Mouse (Mus musculus): ENCODE measurements around the gene Tenm3. TPM values are rescaled to one million over a fixed set of nuclear protein-coding genes. Genes with fewer than 3 reads are reported as not detected.

Tenm3 gene
- total RNA-seq, 1 experiment from 2014 or later: not detected

- no peak for ATAC-seq (replicated peaks; ENCODE audit: low read depth, poor library complexity, severe bottlenecking)
Observed at GRCm38 (mm10) chr8:48748503-48749059, 95.2 kb downstream of the Tenm3 start.

GRCm38 (mm10) chr8:48743912-48744311, 99.8 kb downstream of the Tenm3 start:
- ATAC-seq (replicated peaks; ENCODE audit: low read depth, poor library complexity, severe bottlenecking): no peak

DNA sequence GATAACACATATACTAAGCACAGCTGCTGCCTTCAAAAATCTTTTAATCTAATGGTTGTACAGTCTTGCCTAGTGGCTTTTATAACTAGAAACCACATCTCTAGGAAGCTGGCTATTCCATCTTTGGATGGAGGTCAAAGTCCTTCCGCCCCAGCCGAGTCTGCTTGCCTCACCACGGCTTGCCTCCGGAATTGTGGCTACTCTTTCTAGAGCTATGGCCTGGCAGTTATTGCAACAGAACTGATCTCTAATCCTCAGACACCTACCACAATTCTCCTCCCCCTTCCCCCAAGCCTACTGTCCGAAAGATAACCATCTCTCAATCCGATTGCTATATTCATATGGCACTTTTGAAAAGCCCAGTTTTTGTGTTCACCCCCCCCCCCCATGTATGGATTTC, 101.0 kb downstream of the Tenm3 start:
- no peak for ATAC-seq (replicated peaks; ENCODE audit: low read depth, poor library complexity, severe bottlenecking)

DNA sequence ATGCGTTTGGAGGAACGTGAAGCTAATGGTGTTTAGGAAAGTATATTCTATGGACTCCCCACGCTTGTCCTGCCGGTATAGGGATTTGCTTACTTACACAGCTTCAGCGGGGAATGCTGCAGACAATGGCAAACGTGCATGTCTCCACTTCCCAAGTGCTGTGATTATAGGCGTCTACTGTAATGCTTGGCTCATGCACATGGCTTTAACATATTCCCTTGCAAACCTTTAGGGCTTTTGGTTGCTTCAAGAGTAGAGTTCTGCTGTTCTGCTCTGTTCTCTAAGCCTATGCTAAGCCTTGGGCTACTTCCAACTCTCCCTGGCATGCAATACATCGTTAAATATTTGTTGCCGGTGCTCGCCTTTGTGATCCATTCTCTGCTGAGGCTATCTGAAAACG, 102.8 kb downstream of the Tenm3 start:
- no peak for ATAC-seq (replicated peaks; ENCODE audit: low read depth, poor library complexity, severe bottlenecking)

DNA sequence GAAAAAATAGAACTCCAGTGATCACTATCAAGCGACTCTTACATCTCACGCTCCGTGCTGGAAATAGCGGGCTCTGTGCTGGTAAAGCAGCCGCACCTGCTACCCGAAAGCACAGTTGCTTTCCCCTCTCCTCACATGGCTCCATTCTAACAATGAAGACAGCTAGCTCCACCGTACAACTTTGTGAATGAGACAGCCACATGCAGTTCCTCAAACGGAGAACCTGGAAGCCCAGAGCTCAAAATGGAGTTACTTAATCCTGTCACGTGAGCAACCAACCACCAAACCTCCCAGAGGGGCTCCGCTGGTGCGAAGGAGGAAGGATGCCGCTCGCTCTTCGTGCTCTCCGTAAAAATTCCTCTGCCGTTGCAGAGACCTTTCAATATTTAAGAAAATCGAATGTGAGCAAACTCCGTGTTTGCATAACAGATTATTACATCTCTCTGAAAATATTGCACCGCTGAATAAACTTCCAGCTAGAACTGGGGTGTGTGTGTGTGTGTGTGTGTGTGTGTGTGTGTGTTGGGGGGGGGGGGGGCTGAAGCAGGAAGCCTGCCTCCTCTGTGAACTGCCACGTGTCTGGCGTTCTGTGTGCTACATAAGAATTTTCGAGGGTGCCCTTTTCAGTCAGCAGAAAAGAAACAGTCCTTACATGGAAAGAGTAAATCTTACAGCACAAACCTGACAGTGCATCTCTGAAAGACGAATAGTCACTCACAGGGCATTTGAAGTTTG, 103.4 kb downstream of the Tenm3 start:
- ATAC-seq (replicated peaks; ENCODE audit: low read depth, poor library complexity, severe bottlenecking): 0 out of 2 replicates have a peak, but pooled peaks have one; percentile 15

GRCm38 (mm10) chr8:48733731-48734130, 110.0 kb downstream of the Tenm3 start:
- ATAC-seq (replicated peaks; ENCODE audit: low read depth, poor library complexity, severe bottlenecking): no peak

- no peak for ATAC-seq (replicated peaks; ENCODE audit: low read depth, poor library complexity, severe bottlenecking)
Observed at GRCm38 (mm10) chr8:48733057-48733456, 110.7 kb downstream of the Tenm3 start.

DNA sequence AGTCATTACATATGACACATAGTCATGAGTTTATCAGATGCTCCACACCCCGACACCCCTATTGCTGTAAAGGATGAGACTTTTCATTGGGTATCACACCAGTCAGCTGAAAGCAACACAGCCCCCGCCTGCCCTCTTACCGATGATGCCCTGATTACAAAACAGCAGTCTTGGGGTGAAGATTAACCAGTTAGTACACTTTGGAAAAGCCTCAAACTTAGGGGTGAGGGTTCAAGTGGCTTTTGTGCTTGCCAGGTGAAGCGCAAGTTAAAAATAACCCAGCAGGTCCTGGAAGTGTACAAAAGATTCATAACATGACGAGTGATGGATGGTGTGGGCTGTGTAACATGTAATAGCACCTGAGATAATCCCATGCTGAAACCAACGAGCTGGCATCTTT, 113.0 kb downstream of the Tenm3 start:
- ATAC-seq (replicated peaks; ENCODE audit: low read depth, poor library complexity, severe bottlenecking): no peak

DNA sequence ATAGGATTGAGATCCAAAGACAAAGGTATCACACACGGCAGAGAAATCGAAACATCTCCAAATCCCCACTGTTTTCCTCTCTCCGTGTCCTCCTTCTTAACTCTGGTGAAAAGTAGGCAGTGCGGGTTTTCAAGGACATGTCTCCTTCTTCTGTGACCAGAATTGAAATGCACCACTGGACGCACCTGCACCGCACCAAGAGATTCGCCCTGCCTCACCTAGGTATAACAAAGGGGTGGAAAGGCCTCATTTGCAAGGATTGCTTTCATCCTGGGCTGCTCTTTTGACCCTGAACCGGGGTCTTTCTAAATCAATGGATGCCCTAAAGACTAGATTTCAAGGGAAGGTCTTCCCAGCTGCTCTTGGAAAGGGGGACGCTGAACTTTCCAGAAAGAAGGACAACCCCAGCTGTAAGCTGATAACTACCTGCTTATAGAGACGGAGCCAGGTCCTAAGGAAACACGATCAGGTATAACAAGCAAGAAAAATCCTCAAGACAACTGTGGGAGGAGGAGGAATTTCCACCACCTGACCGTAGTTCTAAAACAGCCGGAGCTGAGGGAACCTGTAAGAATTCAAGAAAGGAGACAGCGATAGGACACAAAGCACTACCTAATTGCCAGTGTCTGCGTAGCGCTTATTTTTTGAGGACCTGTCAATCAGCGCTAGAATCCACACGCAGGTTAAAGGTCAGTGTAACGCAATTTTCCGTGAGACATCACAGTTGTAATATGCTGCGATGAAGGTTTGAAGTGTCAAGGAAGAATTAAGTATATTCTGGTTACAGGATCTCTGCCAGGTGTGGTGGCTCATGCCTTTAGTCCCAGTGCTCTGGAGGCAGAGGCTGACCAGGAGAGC, 114.7 kb downstream of the Tenm3 start:
- no peak for ATAC-seq (replicated peaks; ENCODE audit: low read depth, poor library complexity, severe bottlenecking)

DNA sequence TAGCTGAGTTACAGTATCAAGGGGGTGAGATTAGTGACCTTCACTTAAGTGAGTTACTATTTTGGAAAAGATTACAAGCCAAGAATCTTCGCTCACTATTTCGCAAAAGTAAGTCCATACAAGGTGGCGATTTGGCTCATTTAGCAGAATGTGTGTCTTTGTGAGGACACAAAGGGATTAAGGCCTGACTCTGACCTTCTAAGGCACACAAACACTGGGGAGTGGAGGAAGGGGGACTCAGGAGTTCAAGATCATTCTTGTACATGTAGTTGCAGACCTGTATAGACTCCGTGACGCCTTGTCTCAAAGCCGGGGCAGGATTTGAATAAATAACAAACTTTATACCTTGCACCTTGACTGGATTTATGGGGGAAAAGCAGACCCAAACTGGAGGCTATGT, 115.7 kb downstream of the Tenm3 start:
- no peak for ATAC-seq (replicated peaks; ENCODE audit: low read depth, poor library complexity, severe bottlenecking)

- ATAC-seq (replicated peaks; ENCODE audit: low read depth, poor library complexity, severe bottlenecking): no peak
Observed at GRCm38 (mm10) chr8:48722744-48723143, 121.0 kb downstream of the Tenm3 start.

GRCm38 (mm10) chr8:48722318-48722717, 121.4 kb downstream of the Tenm3 start:
- no peak for ATAC-seq (replicated peaks; ENCODE audit: low read depth, poor library complexity, severe bottlenecking)

- no peak for ATAC-seq (replicated peaks; ENCODE audit: low read depth, poor library complexity, severe bottlenecking)
Observed at GRCm38 (mm10) chr8:48721376-48721775, 122.4 kb downstream of the Tenm3 start.

- no peak for ATAC-seq (replicated peaks; ENCODE audit: low read depth, poor library complexity, severe bottlenecking)
Observed at GRCm38 (mm10) chr8:48715616-48716015, 128.1 kb downstream of the Tenm3 start.

DNA sequence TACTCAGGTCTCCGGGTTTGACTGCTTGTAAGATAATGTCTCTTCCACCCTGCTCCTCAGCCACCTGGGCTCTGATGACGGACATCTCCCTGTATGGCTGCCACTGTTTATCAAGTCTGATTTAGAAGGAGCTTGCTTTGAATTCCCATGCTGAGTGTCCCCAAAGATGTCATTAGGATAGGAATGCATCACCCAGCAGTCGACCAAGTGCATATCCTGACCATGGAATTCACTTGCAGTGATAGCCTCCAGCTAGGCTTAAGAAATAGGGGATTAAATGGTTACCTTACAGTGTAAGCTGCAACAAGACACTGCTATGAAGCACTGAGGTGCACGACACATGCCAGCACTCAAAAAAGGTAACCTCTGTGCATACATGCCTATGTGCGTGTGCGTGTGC, 137.1 kb downstream of the Tenm3 start:
- no peak for ATAC-seq (replicated peaks; ENCODE audit: low read depth, poor library complexity, severe bottlenecking)

GRCm38 (mm10) chr8:48704885-48705515, 138.8 kb downstream of the Tenm3 start:
- no peak for ATAC-seq (replicated peaks; ENCODE audit: low read depth, poor library complexity, severe bottlenecking)

GRCm38 (mm10) chr8:48704485-48704884, 139.3 kb downstream of the Tenm3 start:
- no peak for ATAC-seq (replicated peaks; ENCODE audit: low read depth, poor library complexity, severe bottlenecking)

DNA sequence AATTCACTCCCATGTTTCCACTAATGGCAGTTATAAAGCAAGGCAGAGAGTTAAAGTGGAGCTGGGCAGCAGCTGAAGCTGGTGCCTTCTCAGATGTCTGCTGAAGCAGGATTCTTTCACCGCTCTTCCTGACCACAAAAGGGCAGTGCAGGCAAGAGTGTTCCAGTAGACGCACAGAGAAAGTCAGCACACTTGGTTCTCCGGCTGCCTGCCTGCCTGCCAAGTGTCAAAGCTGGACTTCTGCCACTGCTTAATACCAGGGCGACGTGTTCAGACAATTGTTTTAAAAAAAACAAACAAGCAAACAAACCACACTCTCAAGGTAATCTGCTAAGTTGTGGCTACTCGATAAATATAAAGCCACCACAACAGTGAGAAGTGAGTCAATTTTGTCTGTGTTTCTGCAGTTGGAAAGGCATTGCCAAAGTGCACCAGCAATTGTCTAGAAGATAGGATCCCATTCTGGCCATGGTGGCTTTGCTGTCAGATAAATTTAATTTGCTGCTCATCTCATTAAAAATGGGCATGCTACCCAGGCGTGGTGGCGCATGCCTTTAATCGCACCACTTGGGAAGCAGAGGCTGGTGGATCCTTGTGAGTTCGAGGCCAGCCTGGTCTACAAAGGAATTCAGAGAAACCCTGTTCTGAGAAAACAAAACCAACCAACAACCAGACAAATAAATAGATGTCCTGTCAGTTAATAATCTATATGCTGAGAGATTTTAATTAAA, 152.9 kb downstream of the Tenm3 start:
- no peak for ATAC-seq (replicated peaks; ENCODE audit: low read depth, poor library complexity, severe bottlenecking)

DNA sequence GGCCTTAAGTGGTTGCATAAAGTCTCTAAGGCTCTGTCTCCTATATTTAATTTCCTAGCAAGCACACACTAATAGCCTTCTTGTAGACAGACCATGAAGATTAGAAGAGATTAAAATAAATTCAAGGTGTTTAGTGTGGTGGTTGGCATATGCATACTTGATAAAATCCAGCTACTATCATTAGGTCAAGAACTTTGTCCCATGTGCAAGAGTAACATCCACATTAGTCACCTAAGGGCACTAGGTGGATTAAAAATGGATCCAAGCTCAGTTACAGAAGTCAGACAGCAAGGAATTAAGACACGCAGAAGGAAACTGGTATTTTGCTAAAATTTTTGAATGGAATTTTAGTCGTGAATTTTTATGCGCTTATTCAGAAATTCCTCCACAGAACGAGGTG, 155.0 kb downstream of the Tenm3 start:
- no peak for ATAC-seq (replicated peaks; ENCODE audit: low read depth, poor library complexity, severe bottlenecking)

DNA sequence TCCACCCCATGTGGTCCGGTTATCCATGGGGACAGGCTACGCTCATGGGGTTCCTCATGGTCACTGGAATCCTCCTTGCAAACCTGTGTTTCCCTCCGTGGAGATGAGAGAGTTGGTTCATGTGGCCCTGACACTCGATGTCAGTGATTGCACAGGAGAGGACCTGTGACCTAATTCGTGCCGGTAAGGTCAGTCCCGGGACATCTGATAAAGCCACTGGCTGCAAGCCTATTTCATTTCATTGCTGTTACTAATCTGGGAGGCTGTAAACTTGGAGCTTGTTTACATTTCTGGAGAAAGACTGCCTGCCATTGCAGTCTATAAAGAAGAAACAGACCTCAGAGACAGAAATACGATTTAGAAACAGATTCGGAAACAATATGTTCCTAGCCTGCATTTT, 155.6 kb downstream of the Tenm3 start:
- no peak for ATAC-seq (replicated peaks; ENCODE audit: low read depth, poor library complexity, severe bottlenecking)
